Mouse (Mus musculus) CH12F3 (cell line): ENCODE data around the gene Lyrm7.
"Not testable (repeated sequence)": the region's sequence is repeated elsewhere in the genome, so short reads cannot be mapped to it uniquely, and the experiment has no call there.

Experiments used
- in situ Hi-C: fragments of 300-500 bp; cut with MboI; formaldehyde crosslinking; loops from 2 replicates; pipeline ENCODE4 v1.14.3; 2020; ENCODE audit warnings: low sequenced_read_pairs

Gene Lyrm7

GRCm38 (mm10) chr11:54882671-54883070 is 22.0 kb upstream of the Lyrm7 start:
- in situ Hi-C loops: loop anchor here (10.0 kb wide), 1 partner anchor 102 kb away; no protein-coding TSS in a partner anchor

- in situ Hi-C loops: loop anchor here (10.0 kb wide), 1 partner anchor 104 kb away; no protein-coding TSS in a partner anchor
Measured at GRCm38 (mm10) chr11:54881051-54881474, 20.3 kb upstream of the Lyrm7 start.

DNA sequence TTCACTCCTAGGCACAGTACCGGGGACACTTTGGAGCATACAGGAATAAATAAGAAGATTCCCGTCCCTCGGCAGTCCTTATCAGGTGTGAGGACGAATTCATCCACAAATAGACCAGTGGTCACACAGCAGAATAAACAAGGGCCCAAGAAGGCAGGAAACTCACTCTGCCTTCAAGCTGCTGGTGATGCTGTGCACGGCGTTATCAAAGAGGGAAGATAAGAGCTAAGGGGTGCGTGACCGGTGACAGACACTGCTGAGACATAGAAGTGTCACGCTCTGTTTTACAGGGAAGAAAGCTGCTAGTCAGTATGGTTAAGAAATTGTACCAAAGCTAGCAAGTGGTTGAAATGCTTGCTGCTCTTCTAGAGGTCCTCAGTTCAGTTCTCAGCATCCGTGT is 19.2 kb upstream of the Lyrm7 start:
- in situ Hi-C loops: loop anchor here (10.0 kb wide), 1 partner anchor 105 kb away; no protein-coding TSS in a partner anchor

GRCm38 (mm10) chr11:54879434-54879833 is 18.7 kb upstream of the Lyrm7 start:
- in situ Hi-C loops: no loop called here

- in situ Hi-C loops: no loop called here
Measured at GRCm38 (mm10) chr11:54878893-54879292, 18.2 kb upstream of the Lyrm7 start.

- in situ Hi-C loops: no loop called here
Measured at GRCm38 (mm10) chr11:54876031-54876430, 15.3 kb upstream of the Lyrm7 start.

- in situ Hi-C loops: no loop called here
Measured at GRCm38 (mm10) chr11:54871831-54872537, 11.3 kb upstream of the Lyrm7 start.

DNA sequence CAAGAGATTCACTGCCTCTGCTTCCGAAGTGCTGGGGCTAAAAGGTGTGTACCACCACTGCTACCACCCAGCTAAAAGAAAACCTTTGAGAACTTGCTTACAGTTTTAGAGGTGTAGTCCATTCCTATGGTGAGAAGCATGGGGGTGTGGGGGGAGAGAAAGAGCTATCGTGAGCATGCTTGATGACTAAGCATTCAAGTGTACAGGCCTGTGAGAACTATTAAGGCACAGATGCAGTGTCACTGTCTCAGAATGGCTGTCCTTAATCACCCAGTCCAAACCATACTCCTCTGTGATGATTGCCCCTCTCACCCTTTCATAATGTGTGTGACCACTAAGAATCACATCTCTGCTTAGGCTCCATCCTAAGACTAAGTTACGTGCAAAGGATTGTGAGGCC is 8.6 kb upstream of the Lyrm7 start:
- in situ Hi-C loops: loop anchor here (10.0 kb wide), 1 partner anchor 165 kb away; no protein-coding TSS in a partner anchor

- in situ Hi-C loops: loop anchor here (10.0 kb wide), 1 partner anchor 164 kb away; no protein-coding TSS in a partner anchor
Measured at GRCm38 (mm10) chr11:54868445-54868844, 7.7 kb upstream of the Lyrm7 start.

DNA sequence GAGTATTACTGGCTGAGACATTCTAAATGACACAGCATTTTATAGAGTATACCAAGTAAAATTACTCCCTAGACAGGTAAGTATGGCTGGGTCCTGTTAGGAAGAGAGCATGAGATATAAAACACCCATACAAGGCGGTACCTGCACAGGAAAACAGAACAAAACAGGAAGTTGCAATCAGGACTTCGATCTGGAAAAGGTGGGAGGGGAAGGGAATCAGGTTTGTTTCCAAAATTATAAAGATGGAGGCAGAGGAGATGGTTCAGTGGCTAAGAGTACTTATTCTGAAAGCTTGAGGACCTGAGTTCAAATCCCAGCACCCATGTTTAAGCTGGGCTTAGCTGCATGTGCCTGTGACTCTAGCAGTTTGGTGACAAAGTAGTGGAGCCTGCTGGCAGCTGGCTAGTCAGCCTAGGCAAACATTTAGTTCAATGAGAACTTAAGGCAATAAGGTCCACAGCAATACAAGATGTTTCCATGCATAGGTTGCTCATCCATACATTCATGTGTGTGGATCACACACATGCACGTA is 7.3 kb upstream of the Lyrm7 start:
- in situ Hi-C loops: loop anchor here (10.0 kb wide), 1 partner anchor 163 kb away; no protein-coding TSS in a partner anchor

DNA sequence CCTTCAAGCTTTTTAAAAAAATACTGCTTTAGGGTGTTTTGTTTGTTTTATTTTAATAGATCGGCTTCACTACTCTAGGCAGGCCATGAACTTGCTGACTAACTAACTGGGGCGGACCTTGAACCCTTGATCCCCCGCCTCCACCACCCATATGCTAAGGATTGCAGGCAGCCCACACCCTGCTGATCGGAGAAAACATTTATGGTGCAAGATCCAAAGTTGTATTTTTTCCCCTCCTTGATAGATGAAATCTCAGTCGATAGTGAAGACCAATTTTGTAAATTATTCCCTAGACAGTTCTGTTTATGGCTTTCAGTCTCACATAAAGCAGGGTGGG is 6.3 kb upstream of the Lyrm7 start:
- in situ Hi-C loops: loop anchor here (10.0 kb wide), 1 partner anchor 162 kb away; no protein-coding TSS in a partner anchor

DNA sequence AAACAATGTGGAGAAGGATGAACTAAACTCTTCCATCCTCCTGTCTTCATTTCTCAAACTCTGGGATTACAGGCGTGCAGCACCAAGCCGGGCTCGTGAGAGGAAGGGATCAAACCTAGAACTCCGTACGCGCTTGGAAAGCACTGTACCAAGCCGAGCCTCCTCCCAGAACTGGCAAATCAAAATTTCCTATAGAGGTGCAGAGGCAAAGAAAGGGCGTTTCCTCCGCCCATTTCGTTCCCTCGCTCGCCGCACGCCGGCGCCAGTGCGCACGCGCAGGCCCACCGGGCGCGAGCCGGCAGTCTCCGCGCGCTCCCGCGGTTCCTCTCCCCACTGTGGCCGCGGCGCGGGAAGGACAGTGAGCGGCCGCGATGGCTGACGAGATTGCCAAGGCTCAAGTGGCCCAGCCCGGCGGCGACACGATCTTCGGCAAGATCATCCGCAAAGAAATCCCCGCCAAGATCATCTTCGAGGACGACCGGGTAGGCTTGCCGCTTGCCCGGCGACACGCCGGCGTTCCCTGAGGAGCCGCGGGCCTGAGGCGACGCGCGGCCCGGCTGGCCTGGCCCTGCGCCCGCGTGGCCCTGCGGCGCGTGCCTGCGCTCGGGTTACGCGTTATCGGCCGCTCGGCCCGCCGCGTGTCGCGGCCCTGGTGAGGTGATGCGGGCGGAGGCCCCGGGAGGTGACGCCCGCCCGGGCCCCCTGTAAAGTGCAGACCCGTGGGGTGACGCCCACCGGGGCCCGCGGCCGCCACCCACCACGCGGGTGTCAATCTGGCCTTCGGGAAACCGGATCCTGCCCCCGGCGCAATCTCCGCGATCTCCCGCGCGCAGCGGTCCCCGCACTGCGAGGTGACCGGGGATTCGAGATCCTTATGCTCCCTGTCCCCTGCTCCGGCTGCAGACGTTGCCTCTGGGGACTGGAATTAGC is 5.7 kb upstream of the Lyrm7 start, which contains the start of gene Hint1:
Gene Hint1, plus strand, starts transcription at position 265 of the 930 bp plus-strand sequence.
- in situ Hi-C loops: loop anchor here (10.0 kb wide), 1 partner anchor 162 kb away; no protein-coding TSS in a partner anchor

GRCm38 (mm10) chr11:54865330-54866085 is 4.8 kb upstream of the Lyrm7 start:
- in situ Hi-C loops: loop anchor here (10.0 kb wide), 1 partner anchor 161 kb away; no protein-coding TSS in a partner anchor

GRCm38 (mm10) chr11:54862621-54863520 is 2.2 kb upstream of the Lyrm7 start:
- in situ Hi-C loops: loop anchor here (10.0 kb wide), 1 partner anchor 158 kb away; no protein-coding TSS in a partner anchor

- in situ Hi-C loops: loop anchor here (10.0 kb wide), 1 partner anchor 157 kb away; no protein-coding TSS in a partner anchor
Measured at GRCm38 (mm10) chr11:54861471-54862420, 1.0 kb upstream of the Lyrm7 start.

DNA sequence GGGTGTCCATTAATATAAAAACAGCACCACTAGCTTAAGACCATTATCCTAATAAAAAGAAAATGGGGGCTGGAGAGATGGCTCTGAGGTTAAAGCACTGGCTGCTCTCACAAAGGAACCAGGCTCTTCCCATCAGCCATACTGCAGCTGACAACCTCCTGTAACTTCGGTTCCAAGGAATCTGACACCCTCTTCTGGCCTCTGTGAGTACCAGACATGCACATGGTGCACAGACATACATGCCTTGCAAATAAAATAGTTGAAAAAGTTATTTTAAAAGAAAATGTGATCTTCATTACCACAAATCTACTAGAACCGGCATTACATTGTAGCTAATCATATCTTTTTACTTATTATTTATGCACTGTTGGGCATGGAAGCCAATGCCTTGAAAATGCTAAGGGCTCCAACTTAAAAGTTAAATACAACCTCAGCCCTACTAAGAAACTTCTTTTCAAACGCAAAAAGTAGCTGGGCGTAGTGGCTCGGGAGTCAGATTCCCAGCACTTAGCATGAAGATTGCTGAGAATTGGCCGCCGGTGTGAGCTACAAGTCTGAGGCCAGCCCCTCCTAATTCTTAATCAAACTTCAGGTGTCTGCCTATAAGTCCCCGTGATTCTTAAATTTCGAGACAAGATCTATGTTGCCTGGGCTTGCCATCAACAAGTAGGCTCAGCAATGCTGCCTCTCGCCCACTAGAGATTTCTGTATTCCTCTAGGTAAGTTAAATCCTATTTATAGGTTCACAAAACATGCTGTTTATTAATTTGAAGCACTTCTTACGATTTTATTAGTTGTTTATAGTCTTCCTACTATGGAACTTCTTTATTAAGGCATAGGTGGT is 1.2 kb downstream of the Lyrm7 start:
- in situ Hi-C loops: loop anchor here (10.0 kb wide), 1 partner anchor 155 kb away; no protein-coding TSS in a partner anchor

GRCm38 (mm10) chr11:54858880-54859279 is 1.8 kb downstream of the Lyrm7 start:
- in situ Hi-C loops: not testable (repeated sequence)
